Mouse (Mus musculus) cerebellum, adult 11-12 months (tissue): ENCODE results near the gene Wbp1.

Source experiments
- DNase-seq: peaks from one replicate; pipeline ENCODE4 v3.0.0; 2022

Wbp1 gene

DNA sequence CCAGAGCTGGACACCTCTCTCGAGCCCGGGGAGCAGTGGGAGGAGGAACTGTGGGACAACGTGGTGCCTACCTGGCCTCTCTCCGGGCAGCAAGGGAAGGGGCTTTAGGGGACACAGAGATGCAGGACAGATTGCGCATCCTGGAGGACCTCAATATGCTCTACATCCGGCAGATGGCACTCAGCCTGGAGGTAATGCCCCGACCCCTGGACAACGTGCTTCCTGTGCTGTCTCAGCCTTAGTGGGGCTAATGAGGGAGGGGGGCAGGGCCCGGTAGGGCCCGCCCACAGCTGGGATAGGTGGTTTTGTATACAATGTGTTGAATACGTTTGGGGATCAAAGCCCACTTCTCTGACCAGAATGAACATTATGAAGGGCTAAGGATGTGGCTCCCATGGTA lies 16.7 kb upstream of the Wbp1 start:
- DNase-seq: no peak

DNA sequence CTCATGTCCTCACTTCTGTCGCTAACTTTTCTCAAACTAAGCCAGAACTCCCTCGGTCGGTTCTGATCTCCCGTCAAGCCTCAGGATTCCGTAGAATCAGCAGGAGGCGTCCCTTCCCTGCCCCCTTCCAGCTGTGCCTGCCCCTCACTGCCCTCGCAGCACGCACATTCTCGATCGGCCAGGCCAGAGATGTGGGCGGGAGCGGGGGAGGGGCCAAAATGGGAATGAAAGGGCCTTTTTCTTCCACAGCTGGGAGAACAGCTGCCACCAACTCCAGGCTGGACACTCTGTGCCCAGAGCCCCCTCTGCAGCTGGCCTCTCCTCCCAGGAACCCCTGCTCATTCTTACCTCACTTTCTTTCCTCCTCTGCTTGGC lies 16.2 kb upstream of the Wbp1 start:
- no peak for DNase-seq

DNA sequence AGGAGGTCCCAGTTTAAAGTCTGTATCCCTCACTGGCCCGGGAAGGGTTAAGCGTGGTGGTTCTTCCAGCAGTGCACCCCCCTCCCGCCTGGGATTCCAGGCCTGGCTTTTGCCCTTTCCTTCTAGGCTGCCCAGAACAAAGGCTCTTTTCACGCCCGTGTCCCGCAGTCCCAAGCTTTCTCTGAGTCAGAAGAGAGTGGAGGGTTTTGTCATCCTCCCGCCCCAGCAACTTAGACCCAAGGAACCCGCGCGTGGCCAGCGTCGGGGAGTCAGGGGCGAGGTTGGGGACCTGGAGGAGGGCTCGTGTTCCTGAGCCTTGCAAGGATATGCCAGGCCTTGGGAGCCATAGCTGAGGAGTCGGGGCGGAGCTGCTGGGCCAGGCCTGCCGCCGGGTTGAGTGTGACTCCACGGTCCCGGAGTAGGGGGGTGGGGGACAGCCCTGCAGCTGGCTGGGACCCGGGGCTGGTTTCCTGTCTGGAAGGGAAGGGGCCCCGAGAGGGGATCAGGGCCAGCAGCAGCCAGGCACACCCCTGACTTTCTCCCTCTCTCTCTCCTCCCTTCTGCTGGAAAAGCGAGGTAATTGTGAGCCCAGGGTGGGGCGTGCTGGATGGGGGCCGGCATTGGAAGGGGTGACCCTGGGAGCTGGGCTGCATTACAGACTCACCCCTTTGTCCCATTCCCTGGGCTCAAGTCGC lies 15.7 kb upstream of the Wbp1 start:
- no peak for DNase-seq

DNA sequence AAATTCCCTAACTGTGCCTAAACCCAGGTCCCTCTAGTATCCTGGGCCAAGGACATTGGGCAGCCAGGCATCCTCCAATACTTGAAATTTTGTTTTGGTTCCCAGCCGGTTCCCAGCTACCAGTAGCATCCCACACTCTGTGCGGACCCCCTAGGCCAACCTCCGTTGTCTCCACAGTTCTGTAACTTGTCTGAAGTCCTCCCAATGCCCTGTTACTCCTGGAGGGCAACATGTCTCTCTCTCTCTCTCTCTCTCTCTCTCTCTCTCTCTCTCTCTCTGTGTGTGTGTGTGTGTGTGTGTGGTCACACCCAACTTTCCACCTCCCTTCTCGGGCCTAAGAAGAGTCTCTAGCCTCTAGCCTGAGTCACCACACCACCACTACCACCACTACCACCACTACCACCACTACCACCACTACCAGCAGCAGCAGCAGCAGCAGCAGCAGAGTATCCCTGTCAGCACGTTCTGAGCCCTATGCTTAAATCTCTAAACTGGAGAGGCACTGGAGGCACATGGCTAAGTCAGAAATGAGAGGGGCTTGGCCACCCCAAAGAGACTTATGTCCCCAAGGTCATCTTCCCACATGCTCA lies 15.0 kb upstream of the Wbp1 start:
- no peak for DNase-seq

DNA sequence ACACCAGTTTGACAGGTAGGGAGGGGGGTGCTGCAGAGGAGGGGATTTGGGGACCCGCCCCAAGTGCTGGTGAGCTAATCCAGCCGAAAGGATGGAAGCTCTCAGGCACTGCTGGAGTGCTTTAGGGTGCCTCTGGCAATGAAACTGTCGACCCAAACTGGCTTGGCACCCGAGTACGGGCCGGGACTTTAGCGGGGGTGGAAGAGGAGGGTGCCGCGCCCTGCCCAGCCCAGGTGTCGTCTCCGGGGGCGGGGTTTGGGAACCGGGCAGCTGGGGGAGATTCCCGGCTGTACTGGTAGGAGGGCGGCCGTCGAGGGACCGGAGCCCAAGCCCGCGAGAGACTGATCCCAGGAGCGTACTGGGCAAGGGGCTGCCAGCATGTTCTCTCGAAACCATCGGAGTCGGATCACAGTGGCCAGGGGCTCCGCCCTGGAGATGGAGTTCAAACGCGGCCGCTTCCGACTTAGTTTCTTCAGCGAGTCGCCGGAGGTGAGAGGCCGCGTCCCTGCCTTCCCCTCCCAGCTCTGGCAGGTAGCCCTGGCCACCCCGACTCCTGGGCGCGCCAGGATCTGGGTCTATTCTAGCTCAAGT lies 14.3 kb upstream of the Wbp1 start:
- no peak for DNase-seq

DNA sequence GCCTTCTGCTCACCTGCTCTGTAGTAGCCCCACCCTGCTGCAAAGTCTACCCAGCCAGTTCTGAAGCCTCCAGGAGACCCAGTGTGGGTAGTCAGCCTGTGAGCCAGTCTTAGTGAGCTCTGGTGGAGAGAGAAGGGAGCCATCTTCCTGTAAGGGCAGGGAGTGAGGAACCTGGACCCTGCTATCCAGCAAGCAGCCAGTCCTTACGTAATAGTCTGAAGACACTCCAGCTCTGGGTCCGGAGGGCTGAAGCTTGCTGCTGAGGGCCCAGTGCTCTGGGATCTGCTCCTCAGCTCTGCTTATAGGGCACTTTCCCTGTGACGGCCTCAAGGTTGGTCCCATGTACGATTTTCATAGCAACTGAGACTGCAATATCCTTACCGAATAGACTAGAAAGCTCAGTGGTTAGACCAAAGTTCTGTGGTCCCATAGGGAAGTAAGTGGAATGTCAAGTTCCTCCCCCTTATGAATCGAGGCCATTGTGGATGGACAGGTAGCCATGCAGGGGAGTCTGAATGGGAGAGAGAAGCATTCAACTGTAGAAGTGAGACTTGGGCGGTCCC lies 13.7 kb upstream of the Wbp1 start, which contains the start of gene Rtkn:
TSS of gene Rtkn (plus strand) at position 513 of the 563 bp plus-strand sequence.
- no peak for DNase-seq

DNA sequence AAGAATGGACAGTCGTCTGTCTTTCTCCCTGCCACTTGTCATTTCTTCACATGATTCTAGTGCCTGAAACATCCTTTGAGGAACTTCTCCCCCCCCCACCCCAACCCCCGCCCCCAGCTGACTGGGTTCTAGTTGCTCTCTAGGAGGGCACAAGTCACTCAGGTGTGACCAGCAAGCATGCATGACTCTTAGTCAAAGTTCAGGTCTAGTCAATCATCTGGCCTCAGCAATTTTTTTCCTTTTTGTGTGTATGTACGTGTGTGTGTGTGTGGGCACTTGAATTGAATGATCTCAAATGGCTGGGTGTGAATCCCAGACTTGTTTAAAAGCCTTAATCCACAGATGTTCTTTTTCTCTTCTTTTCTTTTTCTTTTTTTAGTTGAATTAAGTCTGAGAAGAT lies 12.9 kb upstream of the Wbp1 start:
- DNase-seq: no peak

DNA sequence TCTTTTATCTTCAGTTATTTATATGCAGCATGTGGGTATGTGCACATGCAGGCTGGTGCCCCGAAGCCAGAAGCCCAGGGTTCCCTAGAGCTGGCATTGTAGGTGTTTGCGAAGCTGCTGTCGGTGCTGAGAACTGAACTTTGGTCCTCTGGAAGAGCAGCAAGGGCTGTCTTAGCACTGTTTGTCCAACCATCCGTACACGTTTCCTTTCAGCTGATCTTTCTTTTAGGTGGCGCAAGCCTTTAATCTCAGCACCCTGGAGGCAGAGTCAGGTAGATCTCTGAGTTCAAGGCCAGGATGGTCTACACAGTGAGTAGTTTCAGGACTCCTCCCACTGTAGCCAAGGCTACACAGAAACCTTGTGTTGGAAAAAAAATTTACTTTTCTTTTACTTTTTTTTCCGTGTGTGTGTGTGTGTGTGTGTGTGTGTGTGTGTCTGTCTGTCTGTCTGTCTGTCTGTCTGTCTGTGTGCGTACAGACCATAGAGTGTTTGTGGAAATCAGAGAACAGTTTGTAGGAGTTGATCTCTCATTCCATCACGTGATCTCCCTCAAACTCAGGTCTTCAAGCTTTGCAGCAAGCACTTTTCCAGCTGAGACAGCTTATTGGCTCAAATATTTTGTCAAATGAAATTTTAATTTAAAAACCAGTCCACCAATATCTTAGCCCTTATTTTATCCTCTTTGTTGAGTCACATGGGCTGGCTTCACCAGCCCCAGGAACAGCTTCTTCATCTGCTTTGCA lies 11.0 kb upstream of the Wbp1 start:
- DNase-seq: no peak

DNA sequence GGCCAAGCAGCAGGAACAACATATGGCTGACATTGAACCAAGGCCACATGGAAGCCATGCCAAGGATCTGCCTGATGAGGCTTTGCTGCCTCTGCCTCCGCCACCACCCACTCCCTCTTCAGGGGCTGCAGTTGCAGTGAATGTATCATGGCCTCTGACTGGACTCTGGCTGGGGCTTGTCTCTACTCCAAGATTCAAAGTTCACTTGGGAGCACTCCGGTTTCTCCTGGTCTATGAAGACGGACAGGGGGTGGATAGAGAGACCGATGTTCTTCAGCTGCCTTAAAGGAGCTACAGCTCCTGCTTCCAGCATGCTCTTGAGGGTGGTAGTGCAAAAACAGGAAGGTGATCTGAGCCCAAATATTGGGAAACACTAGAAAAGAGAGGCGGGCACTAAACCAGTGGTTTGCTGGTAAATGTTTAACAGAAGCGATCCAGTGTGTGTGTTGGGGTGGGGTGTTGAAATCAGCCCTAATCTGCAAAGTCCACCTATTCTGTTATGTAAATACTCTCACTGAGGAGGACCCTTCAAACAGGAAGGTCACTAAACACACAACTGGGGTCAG lies 10.2 kb upstream of the Wbp1 start:
- no peak for DNase-seq

DNA sequence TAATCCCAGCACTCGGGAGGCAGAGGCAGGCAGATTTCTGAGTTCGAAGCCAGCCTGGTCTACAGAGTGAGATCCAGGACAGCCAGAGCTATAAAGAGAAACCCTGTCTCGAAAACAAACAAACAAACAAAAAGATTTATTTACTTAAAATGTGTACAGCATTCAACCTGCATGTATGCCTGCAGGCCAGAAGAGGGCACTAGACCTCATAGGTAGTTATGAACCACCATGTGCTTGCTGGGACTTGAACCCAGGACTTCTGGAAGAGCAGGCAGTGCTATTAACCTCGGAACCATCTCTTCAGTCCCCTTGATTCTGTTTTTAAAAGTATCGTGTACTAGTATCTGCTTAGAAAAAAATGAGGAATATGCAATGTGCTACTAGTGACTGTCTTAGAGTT lies 6.1 kb upstream of the Wbp1 start:
- no peak for DNase-seq

DNA sequence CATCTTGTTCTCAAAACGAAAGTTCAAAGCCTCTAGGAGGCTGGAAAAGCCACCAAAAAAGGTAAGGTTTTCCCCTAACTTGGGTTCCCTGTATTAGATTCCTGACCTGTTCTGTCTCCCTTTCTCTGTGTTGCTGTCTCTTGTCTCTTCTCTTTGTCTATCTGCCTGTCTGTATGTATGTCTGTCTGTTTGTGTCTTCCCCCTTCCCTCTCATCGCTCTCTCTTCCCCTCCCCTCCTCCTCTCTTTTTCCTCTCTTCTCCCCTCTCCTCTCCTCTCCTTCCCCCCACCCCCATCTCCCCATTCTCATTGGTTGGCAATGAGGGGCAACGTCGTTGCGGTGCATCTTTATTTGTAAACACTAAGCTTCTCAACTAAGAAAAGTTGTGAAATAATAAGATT lies 4.0 kb upstream of the Wbp1 start, which contains the start of gene Ino80b:
TSS of gene Ino80b (minus strand) at position 101 of the 400 bp plus-strand sequence.
- no peak for DNase-seq

DNA sequence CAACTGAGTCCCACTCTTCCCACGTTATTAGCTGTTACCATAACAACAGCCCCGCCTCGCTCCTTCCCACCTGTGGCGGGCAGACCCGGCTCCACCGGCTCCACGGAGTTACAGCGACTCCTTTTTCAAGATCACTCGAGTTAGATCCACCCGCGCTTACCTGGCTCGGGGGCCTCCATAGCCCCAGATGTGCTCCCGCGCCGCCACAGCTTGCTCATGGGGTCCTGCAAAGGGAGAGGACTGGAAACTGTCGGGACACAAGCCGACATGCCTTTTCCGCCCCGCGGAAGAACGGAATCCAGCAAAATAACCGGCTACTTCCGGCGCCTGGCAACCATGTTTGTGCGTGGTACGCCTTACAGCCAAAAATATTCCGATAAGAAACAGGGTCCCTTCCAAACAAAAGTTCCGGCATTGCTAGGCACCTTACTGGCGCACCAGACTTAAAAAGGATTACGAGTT lies 3.5 kb upstream of the Wbp1 start:
- DNase-seq: peak; percentile 90

DNA sequence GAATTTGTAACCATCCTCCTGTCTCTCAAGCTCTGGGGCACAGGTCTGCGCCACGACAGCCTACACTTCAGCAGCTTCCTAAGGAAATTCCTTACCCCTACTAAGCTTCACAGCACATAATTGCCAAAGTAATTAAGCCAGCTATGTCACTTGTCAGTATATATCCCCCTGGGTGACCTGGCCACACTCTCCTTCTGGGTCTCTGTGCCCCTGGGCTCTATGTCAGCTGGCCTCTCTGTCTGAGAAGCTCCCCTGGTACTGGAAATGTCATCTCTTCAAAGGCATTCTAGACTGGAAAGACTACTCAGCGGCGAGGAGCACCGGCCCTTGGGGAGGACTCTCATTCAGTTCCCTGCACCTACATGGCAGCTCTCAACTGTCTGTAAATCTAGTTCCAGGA lies 1.6 kb upstream of the Wbp1 start:
- DNase-seq: peak; percentile 32

DNA sequence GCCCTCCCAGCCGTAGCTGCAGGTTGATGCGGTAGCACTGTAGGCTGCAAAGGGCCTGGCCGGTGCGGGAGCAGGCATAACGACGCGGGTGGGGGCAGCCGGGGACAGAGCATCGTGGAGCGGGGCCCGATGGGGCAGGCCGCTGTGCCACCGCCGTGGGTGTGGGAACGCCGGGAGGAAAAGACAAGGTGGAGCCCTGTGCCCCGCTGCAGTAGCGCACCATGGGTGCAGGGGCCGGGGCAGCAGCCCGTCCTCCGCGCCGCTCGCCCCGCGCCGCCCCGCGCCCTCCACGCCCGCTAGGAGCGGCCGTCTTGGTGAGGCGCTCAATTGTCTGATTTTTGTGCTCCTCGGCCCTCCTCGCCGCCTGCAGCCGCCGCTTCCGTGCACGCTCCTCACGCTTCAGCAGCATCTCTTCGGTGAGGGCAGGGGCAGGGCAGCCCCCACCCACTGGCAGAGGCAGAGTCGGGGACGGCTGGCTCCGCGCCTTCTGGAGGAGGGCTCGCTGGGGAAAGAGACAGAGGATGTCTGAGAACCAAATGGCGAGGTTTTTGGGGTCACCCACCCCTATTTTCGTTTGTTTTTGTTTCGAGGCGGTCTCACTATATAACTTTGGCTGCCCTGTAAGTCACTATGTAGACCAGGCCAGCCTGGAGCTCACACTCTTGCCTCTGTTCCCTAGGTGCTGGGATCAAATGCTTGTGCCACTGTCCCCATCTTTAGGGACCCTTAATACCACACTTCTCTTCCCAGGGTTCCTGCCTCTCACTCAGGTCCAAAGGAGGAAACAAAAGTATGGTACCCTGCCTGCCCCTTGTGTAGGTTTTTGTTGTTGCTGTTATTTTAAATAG lies 728 bp upstream of the Wbp1 start:
- DNase-seq: peak; percentile 66

DNA sequence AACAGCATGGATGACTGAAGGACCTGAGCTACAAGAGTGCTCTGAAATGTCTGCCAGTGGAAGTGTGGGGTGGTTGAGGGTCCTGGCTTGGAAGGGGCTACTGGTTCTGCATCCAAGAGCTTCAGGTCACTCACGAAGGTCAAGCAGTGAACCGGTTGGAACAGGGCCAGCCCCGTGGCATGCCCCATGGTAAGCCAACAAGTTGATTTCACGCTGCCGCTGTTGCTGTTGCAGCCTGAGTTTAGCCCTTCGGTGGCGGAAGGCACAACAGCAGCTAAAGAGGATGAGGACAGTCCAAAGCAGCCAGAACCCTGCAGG lies 1.7 kb downstream of the Wbp1 start:
- peak; percentile 71 for DNase-seq

DNA sequence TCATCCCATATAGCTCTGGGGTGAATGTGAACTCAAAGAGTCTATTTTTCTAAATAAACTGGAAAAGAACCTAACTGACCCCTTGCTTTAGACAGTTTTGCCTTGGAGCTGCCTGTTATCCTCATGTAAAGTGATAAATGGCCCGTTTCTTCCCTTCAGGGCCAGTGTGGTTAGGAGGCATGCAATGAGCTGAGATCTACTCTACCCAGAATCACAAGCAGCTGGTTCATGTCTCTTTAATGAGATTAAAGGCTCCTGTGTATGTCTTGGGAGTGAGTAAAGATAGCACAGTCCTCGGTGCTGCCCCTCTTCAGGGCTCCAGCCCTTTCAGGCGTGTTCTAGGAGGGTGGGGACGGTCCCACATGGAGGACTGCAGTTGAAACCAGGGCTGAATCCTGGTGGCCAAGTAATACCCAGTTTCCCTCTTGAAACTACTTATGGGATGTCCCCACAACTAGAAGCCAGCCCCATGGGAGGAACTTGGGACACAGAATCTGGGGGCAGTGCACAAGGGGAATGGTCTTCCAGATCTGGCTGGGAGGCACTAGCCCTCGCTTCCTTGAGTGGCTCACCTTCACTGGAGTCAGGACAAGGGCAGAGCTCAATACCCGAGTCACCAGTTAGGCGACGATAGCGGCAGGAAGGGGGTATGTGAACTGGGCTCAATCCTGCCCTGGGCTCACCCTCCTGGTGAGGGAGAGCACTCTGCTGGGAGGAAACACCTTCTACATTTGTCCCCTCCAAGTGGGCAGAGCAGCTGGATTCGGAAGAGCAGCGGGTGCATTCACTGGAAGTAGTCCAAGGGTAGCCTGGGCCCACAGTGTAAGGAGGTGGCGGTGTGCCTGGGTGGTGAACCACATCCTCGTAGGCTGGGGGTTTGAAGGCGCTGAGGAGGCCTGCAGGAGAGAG lies 2.3 kb downstream of the Wbp1 start:
- peak; percentile 58 for DNase-seq

DNA sequence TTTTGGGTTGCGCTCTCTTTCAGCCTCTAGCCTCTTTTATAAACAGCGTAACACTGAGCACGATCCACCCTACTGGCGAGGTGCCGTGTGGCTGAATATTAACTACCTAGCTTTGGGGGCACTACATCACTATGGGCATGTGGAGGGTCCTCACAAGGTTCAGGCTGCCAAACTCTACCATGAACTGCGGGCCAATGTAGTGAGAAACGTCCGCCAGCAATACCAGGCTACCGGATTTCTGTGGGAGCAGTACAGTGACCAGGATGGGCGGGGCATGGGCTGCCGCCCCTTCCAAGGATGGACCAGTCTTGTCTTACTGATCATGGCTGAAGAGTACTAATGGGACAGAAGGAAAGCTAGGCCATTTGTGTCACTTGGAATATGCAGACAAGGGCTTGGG lies 3.0 kb downstream of the Wbp1 start:
- DNase-seq: peak; percentile 34

DNA sequence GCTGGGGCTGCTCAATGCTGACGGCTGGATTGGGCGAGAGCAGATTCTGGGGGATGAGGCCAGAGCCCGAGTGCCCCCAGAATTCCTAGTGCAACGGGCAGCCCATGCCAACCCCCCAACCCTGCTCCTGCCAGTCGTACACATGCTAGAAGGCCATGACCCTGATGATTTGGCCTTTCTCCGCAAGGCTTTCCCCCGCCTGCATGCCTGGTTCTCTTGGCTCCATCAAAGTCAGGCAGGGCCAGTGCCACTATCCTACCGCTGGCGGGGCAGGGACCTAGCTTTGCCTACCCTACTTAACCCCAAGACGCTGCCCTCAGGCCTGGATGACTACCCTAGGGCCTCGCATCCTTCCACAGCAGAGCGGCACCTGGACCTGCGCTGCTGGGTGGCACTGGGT lies 3.7 kb downstream of the Wbp1 start:
- no peak for DNase-seq

DNA sequence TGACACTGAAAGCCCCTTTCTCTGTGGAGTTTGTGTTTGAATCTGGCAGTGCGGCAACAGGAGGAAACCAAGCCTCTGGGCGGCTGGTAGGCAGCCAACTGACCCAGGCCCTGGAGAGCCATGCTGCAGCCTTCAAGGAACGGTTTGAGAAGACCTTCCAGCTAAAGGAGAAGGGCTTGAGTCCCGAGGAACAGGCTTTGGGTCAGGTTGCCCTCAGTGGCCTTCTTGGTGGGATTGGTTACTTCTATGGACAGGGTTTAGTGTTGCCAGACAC lies 4.3 kb downstream of the Wbp1 start:
- no peak for DNase-seq

DNA sequence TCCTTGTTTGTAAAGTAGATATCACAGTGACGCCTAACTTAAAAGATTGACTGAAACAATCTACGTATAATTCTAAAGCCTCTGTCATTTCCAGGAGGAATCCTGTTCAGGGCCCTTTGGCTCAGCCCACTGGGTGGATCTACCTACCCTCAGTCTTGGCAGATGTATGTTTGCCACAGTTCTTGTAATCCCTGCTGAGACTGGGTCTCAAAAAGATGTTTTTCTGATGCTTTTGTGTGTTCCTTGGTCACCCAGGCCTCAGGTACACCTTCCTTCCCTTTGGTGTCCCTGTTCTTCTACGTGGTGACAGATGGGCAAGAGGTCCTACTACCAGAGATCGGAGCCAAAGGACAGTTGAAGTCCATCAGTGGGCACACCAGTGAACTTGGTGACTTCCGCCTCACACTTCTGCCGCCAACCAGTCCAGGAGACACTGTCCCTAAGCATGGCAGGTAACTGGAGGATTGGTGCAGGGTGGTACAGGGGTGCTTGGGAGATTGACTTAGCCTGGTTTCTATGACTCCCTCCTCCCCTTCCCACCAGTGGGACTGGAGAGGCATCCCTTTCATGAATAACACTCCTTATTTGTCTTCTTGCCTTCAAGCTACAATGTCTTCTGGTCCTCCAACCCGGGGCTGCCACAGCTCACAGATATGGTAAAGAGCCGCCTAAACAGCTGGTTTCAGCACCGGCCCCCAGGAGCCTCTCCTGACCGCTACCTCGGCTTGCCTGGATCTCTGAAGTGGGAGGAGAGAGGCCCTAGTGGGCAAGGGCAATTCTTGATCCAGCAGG lies 4.8 kb downstream of the Wbp1 start:
- DNase-seq: no peak
